Mouse (Mus musculus) layer of hippocampus, postnatal 25 days (tissue): ENCODE data around the gene Abl2. TPM values are rescaled to one million over a fixed set of nuclear protein-coding genes. Genes with fewer than 3 reads are reported as not detected.
"Not testable (repeated sequence)": the region's sequence is repeated elsewhere in the genome, so short reads cannot be mapped to it uniquely, and the experiment has no call there.

Source experiments
- DNase-seq, 2 experiments: peaks; one replicate each; pipeline ENCODE4 v3.0.0; 2022; ENCODE audit warnings: mixed read lengths in 2 of 2, low spot score in 1 of 2; ENCODE audit errors: extremely low spot score in 1 of 2
- total RNA-seq, 2 experiments: library from RNA; stranded (reverse); gene quantifications; 2 replicates each; pipeline ENCODE4 v1.2.3; 2021

Abl2 gene
- total RNA-seq, 2 experiments from 2014 or later = 78.2 to 83.8 TPM

DNA sequence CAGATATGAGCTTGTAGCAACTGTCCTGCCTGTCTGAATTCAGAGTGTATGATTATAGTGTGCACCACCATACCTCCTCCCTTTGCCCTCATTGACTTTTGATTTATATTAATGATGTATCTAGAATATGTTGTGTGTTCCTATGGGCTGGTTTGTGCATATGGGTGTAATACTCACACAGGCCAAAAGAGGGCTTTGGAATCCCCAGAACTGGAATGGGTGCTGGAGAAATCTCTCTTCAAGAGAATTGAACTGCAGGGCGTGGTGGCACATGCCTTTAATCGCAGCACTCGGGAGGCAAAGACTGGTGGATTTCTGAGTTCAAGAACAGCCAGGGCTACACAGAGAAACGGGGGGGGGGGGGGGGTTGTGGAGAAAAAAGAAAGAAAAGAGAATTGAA lies 68.1 kb downstream of the Abl2 start:
- DNase-seq = no peak

DNA sequence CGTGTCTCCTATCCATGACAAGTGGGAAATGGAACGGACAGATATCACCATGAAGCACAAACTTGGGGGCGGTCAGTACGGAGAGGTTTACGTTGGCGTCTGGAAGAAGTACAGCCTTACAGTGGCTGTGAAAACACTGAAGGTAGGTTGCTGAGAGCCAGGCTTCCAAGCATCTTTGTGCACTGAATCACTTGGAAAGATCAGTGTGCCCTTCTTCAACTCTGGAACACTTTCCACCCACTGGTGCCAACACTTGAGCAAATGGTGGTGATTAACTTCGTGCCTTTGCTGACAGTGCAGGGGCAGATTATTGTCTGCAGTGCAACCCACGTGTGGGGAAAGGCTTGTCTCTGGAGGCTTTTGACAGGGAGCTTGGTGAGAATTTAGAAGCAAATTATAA lies 71.4 kb downstream of the Abl2 start:
- no peak for DNase-seq

DNA sequence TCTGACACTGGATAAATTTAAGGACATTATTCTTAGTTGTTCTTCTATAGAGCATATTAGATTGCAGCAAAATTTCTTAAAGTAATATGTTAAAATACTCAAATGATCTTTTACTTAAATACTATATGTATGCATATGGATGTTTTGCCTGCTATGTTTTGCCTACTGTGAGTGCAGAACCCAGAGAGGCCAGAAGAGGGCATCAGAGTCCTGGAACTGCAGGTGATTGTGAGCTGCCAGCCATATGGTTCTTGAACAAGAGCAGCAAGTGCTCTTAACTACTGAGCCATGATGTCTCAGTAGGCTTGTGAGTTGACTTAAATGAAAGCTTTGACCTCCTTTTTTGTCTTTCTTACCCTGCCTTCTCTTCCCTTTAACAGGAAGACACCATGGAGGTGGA lies 72.4 kb downstream of the Abl2 start:
- DNase-seq = no peak

DNA sequence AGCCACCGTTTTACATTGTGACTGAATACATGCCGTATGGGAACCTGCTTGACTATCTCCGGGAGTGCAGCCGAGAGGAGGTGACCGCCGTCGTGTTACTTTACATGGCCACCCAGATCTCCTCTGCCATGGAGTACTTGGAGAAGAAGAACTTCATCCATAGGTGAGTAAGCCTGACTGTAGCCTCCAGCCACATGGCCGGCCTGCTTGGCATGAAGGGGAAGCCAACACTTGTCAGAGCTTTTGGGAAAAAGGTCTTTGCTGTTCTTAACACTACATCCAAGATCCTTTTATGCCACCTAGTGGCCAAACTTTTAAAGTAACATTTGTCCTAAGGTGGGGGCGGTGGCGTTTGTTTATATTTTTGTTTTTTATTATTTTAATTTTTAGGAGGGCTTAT lies 74.5 kb downstream of the Abl2 start:
- DNase-seq = no peak

DNA sequence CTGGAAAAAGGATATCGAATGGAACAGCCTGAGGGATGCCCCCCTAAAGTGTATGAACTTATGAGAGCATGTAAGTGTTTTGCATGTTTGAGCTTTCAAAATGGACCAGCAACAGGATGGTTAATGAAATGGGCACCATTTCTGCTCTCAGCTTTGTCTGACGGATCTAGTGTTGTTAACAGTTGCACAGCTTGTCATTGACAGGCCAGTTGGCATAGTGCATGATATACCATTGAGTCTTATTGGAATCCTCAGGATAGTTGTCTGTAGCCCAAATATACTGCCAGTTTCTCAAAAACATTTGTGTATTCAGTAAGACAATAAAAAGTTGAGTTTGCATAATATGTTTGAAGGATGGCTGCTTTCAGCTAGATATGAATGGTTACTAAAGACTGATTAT lies 76.6 kb downstream of the Abl2 start:
- DNase-seq = no peak

DNA sequence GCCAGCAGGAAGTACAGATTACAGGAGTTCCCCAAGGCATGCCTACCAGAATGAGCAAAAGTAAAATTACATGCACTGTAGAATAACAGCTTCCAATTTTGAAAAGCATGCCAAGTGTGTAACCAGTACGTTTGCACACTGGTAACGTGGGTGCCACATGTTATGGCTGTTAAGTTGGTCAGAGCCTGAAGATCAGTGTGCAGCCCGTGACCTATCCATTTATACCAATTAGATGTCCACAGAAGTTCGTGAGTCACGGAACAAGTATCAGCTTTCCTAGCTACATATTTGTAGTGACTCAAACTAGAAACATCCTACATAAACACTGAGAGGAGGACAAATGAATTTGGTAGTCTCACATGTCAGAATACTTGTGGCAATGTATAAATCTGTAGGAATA lies 80.9 kb downstream of the Abl2 start:
- DNase-seq = no peak

DNA sequence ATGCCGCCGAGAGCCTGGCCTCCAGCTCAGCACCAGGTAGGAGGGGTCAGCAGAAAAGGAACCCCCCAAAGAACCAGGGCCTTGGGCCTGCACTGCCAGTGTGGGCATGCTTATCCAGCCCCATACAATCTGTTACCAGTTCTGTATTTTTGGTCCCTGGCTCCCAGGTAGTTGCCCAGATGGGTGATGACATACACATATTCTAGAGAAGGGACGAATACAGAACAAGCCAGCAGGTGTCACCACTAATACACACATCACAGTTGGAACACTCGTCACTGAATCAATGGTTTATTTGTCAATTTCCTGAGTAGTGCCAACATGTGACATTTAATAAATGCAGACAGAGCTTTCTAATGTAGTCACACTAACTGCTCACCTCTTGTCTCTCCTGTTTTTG lies 82.0 kb downstream of the Abl2 start:
- no peak for DNase-seq

DNA sequence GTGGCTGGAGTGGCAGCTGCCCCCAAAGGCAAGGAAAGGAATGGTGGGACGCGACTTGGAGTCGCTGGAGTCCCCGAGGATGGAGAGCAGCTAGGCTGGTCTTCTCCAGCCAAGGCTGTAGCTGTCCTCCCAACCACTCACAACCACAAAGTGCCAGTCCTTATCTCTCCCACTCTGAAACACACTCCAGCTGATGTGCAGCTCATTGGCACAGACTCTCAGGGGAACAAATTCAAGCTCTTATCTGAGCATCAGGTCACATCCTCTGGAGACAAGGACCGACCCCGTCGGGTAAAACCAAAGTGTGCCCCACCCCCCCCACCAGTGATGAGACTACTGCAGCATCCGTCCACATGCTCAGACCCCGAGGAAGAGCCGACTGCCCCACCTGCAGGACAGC lies 83.2 kb downstream of the Abl2 start:
- no peak for DNase-seq

DNA sequence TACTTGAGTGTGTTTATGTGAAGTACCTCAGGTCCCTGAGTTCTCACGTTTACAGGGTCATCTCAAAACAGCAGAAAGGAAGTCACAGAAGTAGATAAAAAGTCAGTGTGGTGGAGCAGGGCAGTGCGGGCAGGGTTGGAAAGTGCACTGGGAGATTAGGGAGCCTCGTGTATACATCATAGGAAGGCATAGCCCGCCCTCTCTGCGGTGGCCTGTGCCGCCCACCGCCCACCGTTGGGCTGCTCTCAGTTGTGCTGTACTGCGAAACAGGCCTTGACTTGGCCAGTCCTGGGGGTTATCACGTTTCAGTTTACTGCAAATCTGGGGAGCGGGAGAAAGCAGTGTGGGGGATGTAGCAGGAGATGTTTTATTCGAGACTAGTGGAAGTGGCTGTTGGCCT lies 84.2 kb downstream of the Abl2 start:
- DNase-seq = no peak

DNA sequence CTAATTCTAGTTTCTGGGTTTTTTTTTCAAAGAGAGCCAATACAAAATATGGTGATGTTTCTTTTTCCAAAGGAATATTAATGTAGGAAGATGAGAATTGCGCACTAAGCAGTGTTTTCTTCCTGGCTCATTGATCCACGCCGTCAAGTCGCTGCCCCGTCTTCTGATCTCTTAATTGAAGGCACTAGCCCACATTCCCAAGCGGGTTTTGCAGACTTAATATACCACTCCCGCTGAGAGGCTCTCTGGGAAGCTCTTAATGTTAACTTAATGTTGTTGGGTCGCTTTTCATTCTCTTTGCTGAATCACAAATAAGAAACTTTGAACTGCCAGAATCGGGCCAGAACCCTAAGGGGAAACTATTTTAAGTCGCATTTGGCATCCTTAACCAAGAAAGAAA lies 85.5 kb downstream of the Abl2 start:
- no peak for DNase-seq

DNA sequence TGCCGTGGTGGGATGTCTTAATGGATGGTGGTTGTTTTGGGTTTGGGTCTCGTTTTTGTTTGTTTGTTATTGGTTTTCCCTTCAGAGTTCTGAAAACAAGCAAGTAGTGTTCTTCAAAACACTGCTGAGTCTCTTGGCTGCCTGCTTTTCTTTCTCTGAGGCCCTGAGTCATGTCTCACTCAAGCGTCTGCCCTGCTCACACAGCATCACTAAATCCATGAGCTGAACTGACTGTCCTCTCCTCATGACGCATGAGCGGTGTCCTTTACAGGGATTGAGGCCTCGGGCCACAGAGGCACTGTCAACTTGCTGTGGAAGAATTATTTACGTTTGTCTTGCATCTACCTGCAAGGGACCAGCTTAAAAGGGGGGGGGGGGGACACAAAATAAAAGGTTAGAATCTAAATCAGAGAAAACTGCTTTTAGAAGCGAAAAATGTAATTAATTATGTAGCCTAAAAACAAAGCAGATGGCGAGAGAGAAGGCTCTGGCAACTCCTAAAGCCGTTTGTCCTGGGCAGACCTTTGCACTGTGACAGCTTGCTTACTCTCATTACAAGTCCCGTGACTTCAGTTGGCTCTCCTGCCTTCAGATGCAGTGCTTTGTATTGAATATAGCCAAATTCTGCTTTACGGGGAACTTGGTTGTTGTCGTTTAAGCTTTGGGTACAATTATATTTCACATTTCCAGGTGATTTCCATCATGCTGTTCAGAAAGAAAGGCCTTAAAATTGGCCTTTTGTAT lies 86.4 kb downstream of the Abl2 start:
- DNase-seq = no peak

DNA sequence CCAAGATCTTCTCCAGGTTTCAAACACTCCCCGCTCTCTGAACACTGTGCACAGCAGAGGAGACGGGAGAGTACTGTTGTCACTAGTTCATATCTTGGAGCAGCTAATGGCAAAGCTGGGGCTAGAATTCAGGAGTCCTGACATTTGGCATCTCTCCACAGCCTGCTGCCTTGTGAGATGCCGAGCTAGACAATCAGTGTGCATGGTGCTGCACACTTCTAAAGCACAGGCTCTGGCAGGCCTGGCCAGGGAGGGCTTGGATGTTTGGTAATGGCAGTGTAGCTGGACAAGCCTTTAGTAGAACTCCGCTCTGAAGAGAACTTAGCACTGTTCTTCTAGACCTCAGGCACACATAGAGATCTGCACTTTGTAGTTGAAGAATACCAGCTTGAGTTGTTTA lies 87.4 kb downstream of the Abl2 start:
- DNase-seq = no peak

DNA sequence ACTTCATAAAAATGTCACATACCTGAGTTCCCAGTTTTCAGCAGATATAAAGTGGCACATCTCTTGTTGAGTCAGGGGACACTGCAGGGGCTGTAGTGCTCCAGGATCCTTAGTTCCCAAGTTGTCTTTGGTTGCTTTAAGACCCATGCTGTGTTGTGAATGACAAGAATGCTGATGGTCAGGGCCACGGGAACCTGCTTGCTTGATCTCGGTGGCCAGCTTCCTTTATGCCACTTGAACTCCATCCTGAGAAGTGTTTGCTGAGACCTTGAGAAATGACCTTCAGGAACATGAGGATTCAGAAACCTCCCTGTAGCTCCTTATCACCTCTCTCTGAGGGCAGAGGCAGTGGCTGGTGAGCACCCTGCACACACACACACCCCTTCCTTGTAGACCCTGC lies 90.1 kb downstream of the Abl2 start:
- DNase-seq = no peak

DNA sequence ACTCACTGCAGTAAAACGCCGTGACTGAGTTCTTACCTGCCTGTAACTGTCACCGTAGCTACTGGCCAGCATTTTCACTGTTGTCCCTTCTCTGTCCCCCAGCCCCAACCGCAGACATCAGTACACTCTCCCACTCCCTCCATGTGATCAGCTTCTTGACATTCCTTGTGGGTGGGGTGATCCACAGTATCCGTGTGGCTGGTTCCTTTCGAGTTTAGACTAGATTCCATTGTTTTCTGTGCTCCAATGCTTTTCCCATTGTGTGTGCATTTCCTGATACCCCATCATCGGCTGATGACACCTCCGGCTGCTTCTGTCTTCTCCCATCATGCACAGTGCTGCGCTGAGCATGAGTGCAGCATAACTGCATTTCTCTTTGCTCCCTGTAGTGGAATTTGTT lies 92.0 kb downstream of the Abl2 start:
- no peak for DNase-seq

DNA sequence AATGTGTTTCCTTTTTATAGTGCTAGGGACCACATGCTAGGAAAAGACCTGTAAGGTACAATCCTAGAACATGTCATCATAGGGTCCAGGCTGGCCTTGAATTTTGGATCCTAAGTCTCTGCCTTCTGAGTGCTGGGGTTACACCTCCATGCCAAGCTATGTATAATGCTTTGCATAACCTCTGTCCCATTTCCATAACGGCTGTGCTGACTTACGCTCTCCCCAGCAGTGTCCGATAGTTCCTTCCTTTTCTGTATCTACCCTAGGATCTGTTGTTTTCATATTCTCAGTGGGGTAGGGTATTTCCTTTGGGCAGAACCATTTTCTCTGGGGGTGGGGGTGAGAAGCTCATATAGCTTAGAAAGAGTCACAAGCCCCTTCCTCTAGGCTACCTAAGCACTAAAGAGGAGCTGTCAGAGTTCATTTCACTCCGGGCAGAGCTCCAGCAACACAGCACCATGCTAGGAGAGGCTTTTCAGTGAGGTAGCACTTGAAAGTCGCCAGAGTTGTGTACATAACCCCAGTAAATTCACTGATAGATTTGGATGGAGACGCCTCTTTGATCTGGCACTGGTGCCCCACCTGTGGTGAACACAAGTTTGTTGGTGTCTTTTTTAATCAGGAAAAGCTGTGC lies 93.7 kb downstream of the Abl2 start:
- DNase-seq = no peak

DNA sequence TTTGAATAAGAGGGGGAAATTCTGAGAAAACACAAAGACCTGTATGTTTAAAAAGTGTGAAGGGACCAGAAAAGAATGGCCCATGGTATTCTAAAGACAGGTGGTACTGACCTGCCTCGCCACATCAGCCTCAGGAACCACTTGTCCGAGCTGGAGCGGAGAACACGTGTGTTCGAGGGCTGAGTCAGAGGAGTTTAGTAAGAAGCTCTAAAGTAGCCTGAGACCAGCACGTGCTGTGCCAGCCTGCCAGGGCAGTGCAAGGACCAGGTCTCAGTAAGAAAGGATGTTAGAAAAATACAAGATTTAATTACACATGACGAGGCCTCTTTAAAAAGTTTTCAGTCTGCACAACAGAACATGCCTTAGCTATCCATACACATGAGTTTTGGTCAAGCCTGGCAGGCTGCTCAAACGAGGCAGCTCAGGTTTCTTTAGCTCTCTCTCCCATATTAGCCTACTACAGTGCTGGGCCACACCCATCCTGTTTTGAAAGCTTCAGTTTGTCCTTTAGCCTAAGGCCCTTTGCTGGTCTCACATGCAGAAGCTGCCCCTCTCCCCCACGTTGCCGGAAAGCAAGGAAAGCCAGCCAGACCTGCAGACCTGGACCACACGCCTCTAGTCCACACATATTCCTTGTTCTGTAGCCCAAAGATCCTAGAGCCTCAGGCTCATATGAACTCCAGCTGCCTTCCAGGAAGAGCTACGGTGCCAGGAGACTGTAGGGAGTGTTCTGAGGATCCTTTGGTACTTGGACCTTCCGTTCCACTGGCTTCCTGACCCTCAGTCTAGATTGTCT lies 96.3 kb downstream of the Abl2 start:
- DNase-seq = no peak

DNA sequence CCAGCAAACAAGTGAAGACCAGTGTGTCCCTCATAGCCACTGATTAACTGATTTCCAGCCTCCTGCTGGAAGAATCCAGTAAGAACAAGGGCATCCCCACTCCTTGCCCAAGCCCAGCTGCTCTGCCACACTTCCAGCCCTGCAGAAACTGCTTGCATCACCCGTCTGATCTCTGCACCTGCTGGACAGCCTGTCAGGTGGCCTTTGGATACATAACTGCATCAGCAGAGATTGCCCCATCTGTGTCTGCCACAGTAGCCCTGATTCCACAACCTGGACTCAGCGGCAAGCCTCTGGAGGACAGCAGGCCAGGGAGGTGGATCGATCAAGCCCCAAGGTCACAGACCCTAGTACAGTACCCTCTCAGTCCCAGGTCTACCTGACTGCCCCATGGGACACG lies 98.9 kb downstream of the Abl2 start:
- DNase-seq = no peak

DNA sequence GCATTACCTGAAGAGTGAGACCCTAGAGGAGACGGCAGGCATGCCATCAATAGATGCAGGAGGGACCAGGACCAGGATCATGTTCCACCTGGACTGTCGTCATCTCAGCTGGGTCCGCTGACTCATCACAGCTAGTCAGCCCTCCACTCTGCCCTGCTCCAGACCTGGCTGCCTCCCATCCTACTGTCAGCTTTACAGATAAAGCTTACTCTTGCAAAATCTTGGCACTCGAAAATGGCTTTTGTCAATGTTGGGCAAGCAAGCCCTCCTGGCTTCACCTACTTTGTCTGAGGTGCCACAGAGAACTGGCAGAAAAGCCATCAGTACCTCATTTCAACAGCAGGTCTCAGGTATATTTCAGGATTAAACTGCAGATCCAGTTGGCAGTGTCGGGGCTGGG lies 100.1 kb downstream of the Abl2 start:
- no peak for DNase-seq

DNA sequence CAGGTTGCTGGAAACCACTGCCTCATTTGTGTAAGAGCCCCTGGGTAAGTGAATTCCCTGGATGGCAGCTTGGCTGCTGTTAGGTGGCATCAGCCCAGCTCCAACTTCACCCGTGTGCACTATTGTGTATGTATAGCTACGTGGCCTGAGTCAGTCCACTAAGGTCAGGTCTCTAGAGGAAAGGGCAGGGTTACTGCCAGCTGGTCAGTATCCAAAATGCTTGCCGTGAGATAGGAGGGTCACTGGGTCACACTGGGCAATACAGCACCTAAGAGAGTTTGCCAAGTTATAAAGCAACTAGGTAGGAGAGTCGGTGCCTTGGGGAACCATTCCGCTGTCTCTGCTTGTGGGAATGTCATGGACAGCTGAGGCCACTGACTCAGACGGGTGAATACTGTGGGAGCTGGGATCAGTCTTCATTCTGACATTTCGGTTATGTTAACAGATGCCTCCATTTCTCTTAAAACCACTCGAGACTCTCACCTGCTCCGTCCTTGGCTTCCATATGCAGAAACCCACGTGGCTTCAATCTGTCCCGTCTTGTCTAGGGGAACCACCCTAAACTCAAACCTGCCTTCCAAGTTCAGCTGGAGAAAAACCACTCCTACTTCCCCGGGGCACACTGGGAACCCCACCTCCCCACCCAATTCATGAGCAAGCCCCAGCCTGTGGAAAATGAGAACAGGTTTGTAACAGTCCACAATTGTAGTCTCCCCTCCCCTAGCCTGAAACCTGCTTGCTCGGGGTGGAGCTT lies 101.5 kb downstream of the Abl2 start:
- DNase-seq = no peak

DNA sequence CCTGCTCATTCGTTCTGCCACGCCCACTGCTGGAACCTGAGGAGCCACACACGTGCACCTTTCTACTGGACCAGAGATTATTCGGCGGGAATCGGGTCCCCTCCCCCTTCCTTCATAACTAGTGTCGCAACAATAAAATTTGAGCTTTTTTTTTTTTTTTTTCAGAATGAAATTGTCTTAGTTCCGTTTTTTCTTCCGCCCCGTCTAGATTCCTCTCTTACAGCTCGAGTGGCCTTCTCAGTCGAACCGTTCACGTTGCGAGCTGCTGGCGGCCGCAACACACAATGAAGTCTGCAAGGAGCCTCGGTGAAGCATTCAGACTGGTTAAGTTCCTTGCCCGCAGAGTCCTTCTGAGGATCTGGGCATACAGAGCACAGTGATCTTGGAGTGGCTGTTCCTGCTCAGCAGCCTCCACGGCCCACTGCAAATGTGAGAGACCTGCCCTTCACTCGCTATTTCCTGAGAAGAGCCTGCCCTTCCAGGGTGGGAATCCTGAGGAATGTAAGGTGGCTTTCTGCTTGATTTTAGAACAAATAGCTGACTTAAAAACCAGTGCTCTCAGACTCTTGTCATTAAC lies 102.2 kb downstream of the Abl2 start:
- DNase-seq = not testable (repeated sequence)

DNA sequence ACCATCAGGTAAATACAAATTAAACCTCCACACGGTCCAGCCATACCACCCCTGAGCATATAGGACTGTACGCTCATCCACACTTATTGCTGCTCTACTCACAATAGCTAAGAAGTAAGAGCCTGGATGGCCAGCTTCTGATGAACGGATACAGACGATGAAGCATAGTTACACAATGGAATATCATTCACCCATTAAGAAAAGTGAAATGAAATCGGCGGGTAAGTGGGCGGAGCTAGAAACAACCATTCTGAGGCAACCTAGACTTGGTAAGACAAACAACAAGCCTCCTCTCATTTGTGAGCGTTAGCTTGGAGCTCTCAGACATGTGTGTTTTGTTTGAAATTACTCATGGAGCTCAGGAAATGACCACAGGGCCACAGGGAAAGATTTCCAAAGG lies 107.2 kb downstream of the Abl2 start:
- no peak for DNase-seq
